Mouse (Mus musculus) embryonic facial prominence, embryonic 14.5 days (tissue): ENCODE data around the gene Tas1r3. TPM values are rescaled to one million over a fixed set of nuclear protein-coding genes. Genes with fewer than 3 reads are reported as not detected.

Experiments used
- ATAC-seq: fragments of 200-750 bp; cut with Nextera tagmentation; 2 replicates; pipeline ENCODE4 v1.8.0; 2017; ENCODE audit warnings: low read depth, moderate number of reproducible peaks, moderate TSS enrichment
- DNase-seq: peaks from one replicate; pipeline ENCODE4 v3.0.0-alpha.2; 2015; ENCODE audit warnings: low spot score
- H3K27ac ChIP-seq: fragments of 300-500 bp; sonication (generic); replicated peaks from 2 replicates; pipeline ENCODE4 v1.5.1; 2014; ENCODE audit warnings: low read depth, mild to moderate bottlenecking, low read length, moderate library complexity
- H3K27me3 ChIP-seq: fragments of 300-500 bp; sonication (generic); replicated peaks from 2 replicates; pipeline ENCODE4 v1.6.1; 2014; ENCODE audit warnings: low read length; ENCODE audit not compliant: control insufficient read depth, insufficient read depth
- H3K36me3 ChIP-seq: fragments of 300-500 bp; sonication (generic); 2 replicates; pipeline ENCODE4 v1.6.1; 2014; ENCODE audit warnings: low read length, mixed read lengths; ENCODE audit not compliant: control insufficient read depth, insufficient read depth
- H3K4me1 ChIP-seq: fragments of 300-500 bp; sonication (generic); 2 replicates; pipeline ENCODE4 v1.6.1; 2014; ENCODE audit warnings: antibody characterized with exemption, low read length; ENCODE audit not compliant: control insufficient read depth, insufficient read depth
- H3K4me2 ChIP-seq: fragments of 300-500 bp; sonication (generic); 2 replicates; pipeline ENCODE4 v1.6.1; 2014; ENCODE audit warnings: low read depth, mild to moderate bottlenecking, low read length, moderate library complexity, mixed read lengths
- H3K4me3 ChIP-seq: fragments of 300-500 bp; sonication (generic); 2 replicates; pipeline ENCODE4 v1.5.1; 2014; ENCODE audit warnings: low read depth, mild to moderate bottlenecking, low read length
- H3K9ac ChIP-seq: fragments of 300-500 bp; sonication (generic); 2 replicates; pipeline ENCODE4 v1.6.1; 2014; ENCODE audit warnings: low read depth, mild to moderate bottlenecking, low read length, moderate library complexity, mixed read lengths
- H3K9me3 ChIP-seq: fragments of 300-500 bp; sonication (generic); 2 replicates; pipeline ENCODE4 v1.6.1; 2016; ENCODE audit warnings: low read length; ENCODE audit not compliant: control insufficient read depth
- WGBS: fragments of 180-500 bp; shearing (Covaris S2); extraction: QIAGEN DNeasy Blood & Tissue Kit; methylation state at CpG from one replicate; pipeline ENCODE4 v1.1.7; 2014; 5-methylcytosine and 5-hydroxymethylcytosine counted together
- microRNA-seq: library from miRNA; unstranded; fragments of <30 nt; microRNA quantifications from one replicate; pipeline ENCODE4, GENCODE M21; 2016; ENCODE audit warnings: borderline number of aligned reads
- polyA plus RNA-seq: library from polyadenylated mRNA; unstranded; fragments of >200 nt; fragmentation: Nextera tagmentation; extraction: Ambion mirVana; gene quantifications from 2 replicates; pipeline ENCODE4 v1.2.1, GENCODE M21; 2014

Tas1r3 gene
- polyA plus RNA-seq, 1 experiment from 2014 or later = 0.36 TPM

DNA sequence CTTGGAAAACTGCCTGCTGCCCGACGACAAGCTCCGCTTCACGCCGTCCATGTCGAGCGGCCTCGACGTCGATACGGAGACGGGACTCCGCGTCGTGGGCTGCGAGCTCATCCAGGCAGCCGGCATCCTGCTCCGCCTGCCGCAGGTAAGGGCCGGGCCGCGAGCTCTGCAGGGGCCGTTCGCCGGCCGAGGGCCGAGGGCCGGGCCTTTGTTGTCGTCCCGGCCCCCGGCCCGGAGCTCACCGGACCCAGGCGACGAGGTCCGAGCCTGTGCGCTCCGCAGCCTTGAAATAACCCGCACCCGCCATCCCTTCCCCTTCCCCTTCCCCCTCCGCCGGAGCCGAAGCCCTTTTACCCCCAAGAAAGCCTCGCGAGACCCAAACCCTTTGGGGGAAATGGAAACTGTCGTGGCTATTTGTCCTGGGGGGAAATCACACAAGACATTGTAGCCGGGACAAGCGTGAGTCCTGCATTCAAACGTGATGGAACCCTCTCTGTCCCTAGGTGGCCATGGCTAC is 50.4 kb downstream of the Tas1r3 start:
- peak overlapping the region; percentile 78 for H3K4me2 ChIP-seq
- ATAC-seq = peak; percentile 15
- H3K4me1 ChIP-seq = peaks cover 14% of the 10 kb centered on the region
- H3K27me3 ChIP-seq = no peaks in the 10 kb centered on the region
- H3K36me3 ChIP-seq = peaks cover 77% of the 10 kb centered on the region
- no peaks in the 10 kb centered on the region for H3K9me3 ChIP-seq
- 1% methylated on average over 15 of the region's 49 CpGs for WGBS
- peak; percentile 33 for DNase-seq
- peak overlapping the region; percentile 100 for H3K9ac ChIP-seq
- peak overlapping the region; percentile 100 for H3K4me3 ChIP-seq
- H3K27ac ChIP-seq = peak overlapping the region; percentile 93

DNA sequence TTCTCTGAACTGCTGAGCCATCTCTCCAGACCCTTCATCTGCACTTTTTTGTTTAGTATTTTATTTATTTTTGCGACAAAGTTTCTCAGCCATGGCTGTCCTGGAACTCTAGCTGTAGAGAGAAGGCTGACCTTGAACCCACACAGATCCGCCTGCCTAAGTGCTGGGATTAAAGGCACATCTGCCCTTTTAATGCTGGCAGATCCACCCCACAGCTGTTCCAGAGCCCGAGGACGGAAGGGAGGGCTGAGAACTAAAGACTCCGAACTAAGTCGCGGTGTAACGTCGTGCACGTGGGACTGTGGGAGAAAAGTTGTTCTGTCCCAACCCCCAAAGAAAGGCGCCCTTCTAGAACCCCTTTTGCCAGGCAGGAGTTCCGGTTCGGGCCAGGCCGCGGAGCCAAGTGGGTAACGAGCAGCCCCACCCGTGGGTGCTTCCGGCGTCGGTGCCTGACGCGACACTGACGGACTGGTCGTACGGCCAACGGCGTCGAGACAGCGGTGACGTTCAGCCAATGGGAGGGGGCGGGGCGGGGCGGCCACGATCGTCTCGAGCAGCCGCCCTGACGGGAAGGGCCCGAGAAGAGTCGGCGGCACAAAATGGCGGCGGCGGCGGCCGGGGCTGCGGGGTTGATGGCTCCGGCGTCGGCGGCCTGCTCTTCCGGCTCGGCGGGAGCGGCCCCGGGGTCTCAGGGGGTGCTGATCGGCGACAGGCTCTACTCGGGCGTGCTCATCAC is 51.1 kb downstream of the Tas1r3 start, which contains the start of gene Ccnl2:
Ccnl2 (plus strand) TSS at position 561 of the 736 bp plus-strand sequence.
- 2% methylated on average over 34 of the region's 60 CpGs for WGBS

More for the DNA sequence above, 51.1 kb downstream of the Tas1r3 start, which contains the start of gene Ccnl2:
- H3K4me2 ChIP-seq = peak within 1 kb of the TSS; percentile 78
- peak within 1 kb of the TSS; percentile 93 for H3K27ac ChIP-seq
- H3K9me3 ChIP-seq = no peaks in the 10 kb centered on the region
- H3K9ac ChIP-seq = peak within 1 kb of the TSS; percentile 100
- peaks cover 14% of the 10 kb centered on the region for H3K4me1 ChIP-seq
- ATAC-seq (peak; percentile 99), DNase-seq (peak; percentile 98)
- no peaks in the 10 kb centered on the region for H3K27me3 ChIP-seq
- peaks cover 77% of the 10 kb centered on the region for H3K36me3 ChIP-seq
- peak within 1 kb of the TSS; percentile 100 for H3K4me3 ChIP-seq

Small RNAs within 50 kb of the gene (microRNA-seq; reads per million reads assigned to microRNA genes)
- gene Gm22991 = not detected

Other genes starting within 250 kb of the Tas1r3 start
- gene Cdk11b, start 238.5 kb downstream of the Tas1r3 start, polyA plus RNA-seq = 47.1 and 50.8 TPM in 2 replicates
- gene Gm10563, start 218.0 kb downstream of the Tas1r3 start, polyA plus RNA-seq = not detected in 2 replicates
- gene Mmp23, start 210.0 kb downstream of the Tas1r3 start, polyA plus RNA-seq = 29.4 and 31.2 TPM in 2 replicates
- 24.8 and 27.3 TPM in 2 replicates for gene Mib2, start 194.2 kb downstream of the Tas1r3 start, polyA plus RNA-seq
- 6.3 and 6.9 TPM in 2 replicates for gene Fndc10, start 169.0 kb downstream of the Tas1r3 start, polyA plus RNA-seq
- 133 and 146 TPM in 2 replicates for gene Ssu72, start 158.6 kb downstream of the Tas1r3 start, polyA plus RNA-seq
- 0.87 and 0.92 TPM in 2 replicates for gene Tmem240, start 128.6 kb downstream of the Tas1r3 start, polyA plus RNA-seq
- gene Atad3a, start 102.3 kb downstream of the Tas1r3 start, polyA plus RNA-seq = 77.0 and 77.9 TPM in 2 replicates
- gene Vwa1, start 88.7 kb downstream of the Tas1r3 start, polyA plus RNA-seq = 12.7 and 14.9 TPM in 2 replicates
- 0.92 and 1.2 TPM in 2 replicates for gene Tmem88b, start 77.5 kb downstream of the Tas1r3 start, polyA plus RNA-seq
- not detected in 2 replicates for gene Ankrd65, start 72.9 kb downstream of the Tas1r3 start, polyA plus RNA-seq
- gene Mrpl20, start 60.5 kb downstream of the Tas1r3 start, polyA plus RNA-seq = 199 and 219 TPM in 2 replicates
- 163 and 175 TPM in 2 replicates for gene Ccnl2, start 50.9 kb downstream of the Tas1r3 start, polyA plus RNA-seq
- 126 and 129 TPM in 2 replicates for gene Aurkaip1, start 32.1 kb downstream of the Tas1r3 start, polyA plus RNA-seq
- 138 and 142 TPM in 2 replicates for gene Mxra8, start 23.7 kb downstream of the Tas1r3 start, polyA plus RNA-seq
- 9.7 and 12.0 TPM in 2 replicates for gene Dvl1, start 16.0 kb downstream of the Tas1r3 start, polyA plus RNA-seq
- gene Cptp, start 6.1 kb upstream of the Tas1r3 start, polyA plus RNA-seq = 15.6 and 16.5 TPM in 2 replicates
- 53.5 and 68.4 TPM in 2 replicates for gene Ints11, start 6.2 kb upstream of the Tas1r3 start, polyA plus RNA-seq
- 48.3 and 49.4 TPM in 2 replicates for gene Pusl1, start 28.4 kb upstream of the Tas1r3 start, polyA plus RNA-seq
- 23.9 and 24.2 TPM in 2 replicates for gene Acap3, start 28.5 kb upstream of the Tas1r3 start, polyA plus RNA-seq
- 107 and 113 TPM in 2 replicates for gene Ube2j2, start 80.5 kb upstream of the Tas1r3 start, polyA plus RNA-seq
- gene C1qtnf12, start 99.0 kb upstream of the Tas1r3 start, polyA plus RNA-seq = 49.9 and 52.7 TPM in 2 replicates
- gene B3galt6, start 129.3 kb upstream of the Tas1r3 start, polyA plus RNA-seq = 14.7 and 17.5 TPM in 2 replicates
- gene Sdf4, start 129.5 kb upstream of the Tas1r3 start, polyA plus RNA-seq = 164 and 181 TPM in 2 replicates
- 0.25 and 0.42 TPM in 2 replicates for gene Tnfrsf4, start 150.5 kb upstream of the Tas1r3 start, polyA plus RNA-seq
- gene Tnfrsf18, start 162.8 kb upstream of the Tas1r3 start, polyA plus RNA-seq = 2.7 and 3.1 TPM in 2 replicates
- 1.2 and 2.8 TPM in 2 replicates for gene Ttll10, start 196.1 kb upstream of the Tas1r3 start, polyA plus RNA-seq
- 26.6 and 30.9 TPM in 2 replicates for gene 9430015G10Rik, start 246.6 kb upstream of the Tas1r3 start, polyA plus RNA-seq